Mouse (Mus musculus): ENCODE measurements around the gene Gskip.

DNA sequence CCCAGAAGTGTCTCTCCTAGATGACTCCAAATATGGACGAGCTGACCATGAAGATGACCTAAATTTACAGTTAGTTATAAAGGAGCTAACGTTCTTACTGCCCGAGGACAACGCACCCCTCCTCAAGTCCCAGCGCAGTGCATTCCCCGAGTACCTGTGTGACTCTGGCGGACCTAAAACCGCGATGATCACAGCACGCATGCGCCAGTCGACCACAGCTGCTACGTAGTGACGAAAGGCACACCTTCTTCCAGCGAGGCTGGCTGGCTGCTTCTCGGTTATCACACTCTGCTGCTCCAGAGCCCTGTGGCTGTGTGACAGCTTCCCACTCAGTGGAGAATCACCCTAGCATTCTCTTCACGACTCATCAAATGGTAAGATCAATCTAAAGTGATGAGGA is 34.0 kb downstream of the Gskip start:
- TF ChIP-seq TAL1 (IDR thresholded peaks at IDR 0.05; ENCODE audit: low read length) (no peak), GATA1 (IDR thresholded peaks at IDR 0.05; ENCODE audit: low read length) (no peak)
